Mouse (Mus musculus) brain, embryonic 14.5 days (tissue): Measurements from ENCODE around the gene Dkk3. TPM values are rescaled to one million over a fixed set of nuclear protein-coding genes. Genes with fewer than 3 reads are reported as not detected.

Experiments
- DNase-seq: peaks from one replicate; pipeline ENCODE4 v3.0.0-alpha.2; 2011; ENCODE audit warnings: low read depth
- CTCF ChIP-seq: fragments of 200-500 bp; IDR thresholded peaks from 2 replicates; pipeline ENCODE4 v1.5.1; 2012; ENCODE audit warnings: inconsistent platforms, mild to moderate bottlenecking, moderate library complexity, borderline replicate concordance; ENCODE audit not compliant: insufficient read depth, insufficient read length; ENCODE audit errors: extremely low read depth
- POLR2A ChIP-seq: fragments of 200-500 bp; IDR thresholded peaks from 2 replicates; pipeline ENCODE4 v1.6.1; 2012; ENCODE audit warnings: mild to moderate bottlenecking, inconsistent platforms, borderline replicate concordance; ENCODE audit not compliant: poor library complexity, insufficient read depth, insufficient read length, severe bottlenecking; ENCODE audit errors: extremely low read depth
- polyA plus RNA-seq: library from polyadenylated mRNA; depleted of rRNA; stranded (reverse); fragments of >200 nt; gene quantifications from 2 replicates; pipeline ENCODE4 v1.2.3, GENCODE M21; 2012; rRNA removed

Dkk3 gene
- 10.7 and 16.5 TPM in 2 replicates for polyA plus RNA-seq

- DNase-seq = peak; percentile 70
- TF ChIP-seq POLR2A (no peak), CTCF (no peak)
These were observed at the start of gene Dkk3 for GRCm38 (mm10) chr7:112158942-112159341. Gene Dkk3 (minus strand): TSS chr7:112159057.

DNA sequence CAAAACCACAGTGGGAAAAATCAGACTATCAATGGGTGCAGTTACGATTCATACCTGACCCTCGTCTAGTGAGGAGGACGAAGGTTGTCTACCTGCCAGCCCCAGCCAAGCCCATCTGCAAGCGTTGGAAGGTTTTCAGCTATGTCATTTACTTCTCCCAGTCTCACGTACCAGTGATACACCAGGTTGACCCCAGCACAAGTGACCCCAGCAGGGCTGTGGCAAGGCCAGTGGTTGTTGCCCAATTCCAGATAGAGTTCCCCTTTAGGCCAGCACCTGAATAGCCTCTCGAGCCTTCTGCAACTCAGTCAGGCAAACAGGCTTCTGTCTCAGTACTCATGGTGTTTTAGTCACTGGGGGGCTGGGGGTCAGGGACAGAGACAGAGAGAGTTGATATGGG lies 48.9 kb upstream of the Dkk3 start:
- DNase-seq = no peak
- TF ChIP-seq CTCF (no peak), POLR2A (no peak)

DNA sequence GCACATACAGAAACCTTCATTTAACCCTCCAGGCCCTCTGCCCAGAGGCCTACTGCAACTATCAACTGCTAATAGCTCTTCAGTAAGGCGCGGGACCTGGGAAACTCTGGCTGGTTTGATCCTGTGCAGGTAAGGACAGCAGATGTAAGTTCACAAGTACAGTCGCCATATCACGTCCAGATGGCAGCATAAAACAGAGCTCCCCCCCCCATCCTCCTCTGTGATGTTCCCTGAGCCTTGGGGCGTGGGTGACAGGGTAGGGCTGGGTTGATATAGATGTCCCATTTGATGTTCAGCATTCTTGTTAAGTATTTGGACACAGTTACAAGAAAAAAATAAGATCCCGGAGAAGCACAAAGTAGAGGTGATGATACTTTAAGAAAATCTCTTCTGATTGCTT lies 46.7 kb upstream of the Dkk3 start:
- TF ChIP-seq CTCF (no peak), POLR2A (no peak)
- DNase-seq = no peak

- TF ChIP-seq POLR2A (no peak), CTCF (no peak)
- no peak for DNase-seq
These were observed 45.6 kb upstream of the Dkk3 start for GRCm38 (mm10) chr7:112204380-112204963.

DNA sequence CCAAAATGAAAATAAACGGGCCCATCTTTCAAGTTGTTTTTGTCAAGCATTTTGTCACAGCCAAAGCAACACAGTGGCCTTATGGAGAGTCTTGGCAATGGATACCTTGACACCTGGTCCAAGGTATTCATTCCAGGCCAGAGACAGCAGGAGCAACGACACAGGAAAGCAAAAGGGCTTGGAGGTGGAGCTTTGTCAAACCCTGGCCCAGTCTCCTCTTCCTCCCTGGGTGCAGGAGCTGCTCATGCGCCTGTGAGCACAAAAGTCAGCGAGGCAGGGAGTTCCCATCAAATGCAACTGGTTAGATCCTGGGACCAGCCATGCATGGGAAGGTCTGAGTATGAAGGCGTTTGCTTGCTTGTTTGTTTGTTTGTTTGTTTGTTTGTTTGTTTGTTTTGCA lies 45.1 kb upstream of the Dkk3 start:
- DNase-seq = no peak
- TF ChIP-seq POLR2A (no peak), CTCF (no peak)

DNA sequence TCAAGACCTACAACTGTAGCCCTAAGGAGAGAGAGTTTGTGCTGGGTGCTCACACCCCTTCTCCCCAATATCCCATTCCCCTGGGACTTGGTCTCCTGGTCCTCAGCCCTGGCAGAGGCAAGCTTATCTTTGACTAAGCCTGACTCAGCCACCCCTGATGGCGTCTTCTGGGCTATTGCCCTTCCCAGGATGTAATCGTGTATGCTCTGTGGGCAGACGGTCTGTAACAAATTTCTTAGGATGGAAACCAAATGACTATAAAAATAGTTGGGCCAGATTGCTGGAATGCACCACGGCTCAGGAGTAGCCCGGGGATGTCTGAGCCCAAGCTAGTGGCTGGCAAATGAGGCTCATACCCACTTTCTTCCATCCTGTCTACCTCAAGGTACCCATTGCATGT lies 44.0 kb upstream of the Dkk3 start:
- TF ChIP-seq CTCF = no peak
- no peak for TF ChIP-seq POLR2A
- DNase-seq = no peak

DNA sequence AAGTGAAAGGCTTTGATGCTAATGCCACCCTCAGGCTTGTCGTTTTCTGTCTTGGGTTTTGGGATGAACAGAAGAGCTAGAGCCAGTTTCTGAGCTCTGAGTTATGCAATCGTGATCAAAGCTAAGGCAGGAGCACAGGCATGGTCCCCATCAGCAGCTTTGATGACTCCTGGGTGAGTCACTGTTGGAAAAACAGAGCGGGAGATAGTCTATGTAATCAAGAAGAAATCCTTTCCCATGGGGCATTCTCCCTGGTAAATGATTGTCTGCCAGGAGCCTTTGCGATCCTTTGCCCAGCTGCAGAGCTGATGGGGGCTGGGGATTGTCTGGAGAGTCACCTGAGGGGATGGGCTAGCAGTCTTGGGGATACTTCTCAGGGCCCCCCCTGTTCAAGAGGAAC lies 43.3 kb upstream of the Dkk3 start:
- TF ChIP-seq CTCF (no peak), POLR2A (no peak)
- no peak for DNase-seq

GRCm38 (mm10) chr7:112200761-112201160 lies 41.9 kb upstream of the Dkk3 start:
- DNase-seq = no peak
- TF ChIP-seq CTCF (no peak), POLR2A (no peak)

GRCm38 (mm10) chr7:112199343-112199742 lies 40.5 kb upstream of the Dkk3 start:
- TF ChIP-seq POLR2A (no peak), CTCF (no peak)
- peak; percentile 27 for DNase-seq

DNA sequence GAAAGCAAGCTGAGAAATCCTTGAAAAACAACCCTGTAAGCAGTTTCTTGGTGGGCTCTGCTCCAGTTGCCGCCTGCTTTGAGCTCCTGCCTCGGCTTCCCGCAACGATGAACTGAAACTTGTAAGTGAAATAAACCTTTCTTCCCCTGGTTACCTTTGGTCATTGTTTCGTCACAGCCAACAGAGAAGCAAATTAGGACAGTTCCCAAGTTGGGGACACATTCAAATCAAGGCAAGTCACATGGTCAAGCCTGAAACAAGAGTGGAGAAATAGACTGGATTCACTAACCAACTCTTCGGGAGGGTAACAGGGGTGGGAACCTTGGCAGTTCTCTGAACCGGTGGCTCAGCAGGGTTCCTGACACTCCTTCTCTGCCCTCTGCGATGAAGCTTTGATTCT lies 38.6 kb upstream of the Dkk3 start:
- TF ChIP-seq POLR2A = no peak
- TF ChIP-seq CTCF = no peak
- no peak for DNase-seq

DNA sequence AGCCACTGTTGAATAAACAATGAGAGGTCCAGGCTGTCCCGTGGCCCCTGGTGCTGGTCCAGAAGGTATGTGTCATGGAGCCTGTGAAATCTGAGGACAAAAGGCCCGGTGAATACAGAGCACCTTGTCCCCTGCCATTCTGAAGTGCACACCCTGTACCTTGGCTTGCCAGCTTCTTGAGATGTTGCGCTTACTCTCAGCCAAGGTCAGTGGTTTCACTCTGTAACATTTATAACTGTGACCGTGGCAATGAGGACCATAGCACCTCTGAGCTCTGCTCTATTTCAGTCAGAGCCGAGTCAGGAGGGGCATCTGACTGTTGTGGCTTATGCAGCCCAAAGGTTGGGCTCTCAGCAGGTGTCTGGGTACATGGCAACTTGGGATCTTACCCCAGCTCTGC lies 35.4 kb upstream of the Dkk3 start:
- TF ChIP-seq CTCF (no peak), POLR2A (no peak)
- DNase-seq = no peak

DNA sequence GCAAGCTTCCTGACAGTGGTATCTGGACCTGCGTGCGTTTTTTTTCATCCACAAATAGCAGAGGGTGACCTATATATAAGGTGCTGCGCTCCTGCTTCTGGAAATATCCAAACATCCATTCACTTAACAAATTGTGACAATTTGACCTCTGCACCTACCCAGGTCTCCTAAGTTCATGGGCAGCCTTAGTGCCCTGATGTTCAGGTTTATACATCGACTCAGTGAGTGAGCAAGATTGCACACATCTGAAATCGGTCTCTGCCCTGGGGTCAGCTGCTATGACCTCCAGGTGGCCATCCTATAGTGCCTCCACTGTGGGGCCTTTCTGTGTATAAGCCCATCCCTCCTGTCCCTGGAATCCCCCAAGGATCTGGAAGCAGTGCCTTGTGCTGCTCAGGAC lies 33.9 kb upstream of the Dkk3 start:
- TF ChIP-seq CTCF (no peak), POLR2A (no peak)
- DNase-seq = no peak
